Mouse (Mus musculus): Measurements from ENCODE around the gene Myo3b.

Gene Myo3b

DNA sequence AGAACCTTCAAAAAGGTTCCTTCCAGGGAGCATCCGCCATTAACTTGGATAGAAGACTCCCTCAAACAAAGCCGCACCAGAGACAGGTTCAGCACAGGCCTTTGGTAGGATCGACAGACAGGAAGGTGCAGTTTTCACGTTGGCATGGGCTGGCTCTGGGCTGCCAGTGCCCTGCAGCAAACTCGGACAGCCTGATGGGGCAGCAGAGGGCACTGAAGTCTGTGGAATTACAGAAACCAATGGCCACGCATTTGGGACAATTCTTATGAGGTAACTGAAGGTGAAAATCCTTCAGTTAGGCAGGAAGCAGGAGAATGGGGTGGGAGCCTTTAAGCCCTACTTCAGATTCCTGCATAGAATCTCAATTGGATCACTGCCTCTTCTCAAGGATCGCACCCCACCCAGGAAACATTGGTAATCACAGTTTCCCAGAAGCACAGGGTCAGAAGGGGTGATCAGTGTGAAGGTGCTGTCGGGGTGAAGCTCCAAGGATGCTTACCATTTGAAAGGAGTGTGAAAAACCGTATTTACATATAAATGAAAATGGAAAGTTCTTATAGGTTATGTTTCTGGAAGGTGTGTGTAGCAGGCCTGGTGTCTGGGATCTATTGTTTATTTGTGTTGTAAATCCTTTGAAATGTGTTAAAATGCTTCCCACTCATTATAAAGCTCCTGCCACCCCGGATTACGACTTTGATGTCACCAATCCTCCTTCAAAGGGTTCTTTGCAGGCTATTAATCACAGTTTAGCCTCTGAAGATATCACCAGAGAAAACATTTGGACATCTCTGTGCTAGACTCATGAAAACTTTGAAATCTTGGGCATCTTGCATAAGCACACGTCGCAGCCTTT is 239.7 kb downstream of the Myo3b start:
- DNase-seq (ENCODE audit: low spot score in 2 of 2): no peak

DNA sequence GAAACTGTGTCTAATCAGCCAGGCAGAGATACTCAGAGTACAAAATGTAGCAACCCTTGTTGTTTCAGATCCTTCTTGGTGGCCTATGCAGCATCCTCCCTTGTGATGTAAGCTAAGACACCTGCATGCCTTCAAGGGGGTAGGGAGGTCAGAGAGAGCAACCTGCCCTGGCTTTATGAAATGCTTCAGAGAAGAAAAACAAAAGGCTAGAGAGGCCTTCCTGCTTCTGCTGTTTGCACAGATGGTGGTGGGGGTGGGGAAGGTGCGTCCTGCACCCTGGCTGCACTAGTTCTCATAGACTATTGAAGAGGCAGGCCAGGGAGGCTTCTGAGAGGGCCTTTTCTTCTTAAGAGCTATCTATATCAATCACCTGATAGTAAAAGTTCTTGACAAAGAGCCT is 245.2 kb downstream of the Myo3b start:
- no peak for DNase-seq (ENCODE audit: low spot score in 2 of 2)

DNA sequence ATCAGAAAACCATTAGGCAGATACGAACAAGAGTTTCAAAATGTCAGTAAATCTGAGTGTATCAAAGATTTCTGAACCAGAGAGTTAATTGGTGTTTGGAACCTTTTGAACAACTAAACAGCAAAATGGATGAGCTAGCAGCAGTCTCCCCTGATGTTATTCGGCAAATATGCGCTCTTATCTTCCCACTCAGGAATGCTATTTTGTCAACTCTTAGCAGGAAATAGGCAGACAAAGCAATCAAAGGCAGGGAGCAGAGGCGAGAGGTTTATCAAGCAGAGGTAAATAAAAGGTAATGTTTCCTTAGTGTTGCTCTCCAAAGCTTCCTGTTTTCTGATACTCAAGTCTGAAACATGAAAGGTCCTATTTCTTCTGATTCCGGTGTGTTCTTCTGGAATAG is 252.1 kb downstream of the Myo3b start:
- DNase-seq (ENCODE audit: low spot score in 2 of 2): no peak

DNA sequence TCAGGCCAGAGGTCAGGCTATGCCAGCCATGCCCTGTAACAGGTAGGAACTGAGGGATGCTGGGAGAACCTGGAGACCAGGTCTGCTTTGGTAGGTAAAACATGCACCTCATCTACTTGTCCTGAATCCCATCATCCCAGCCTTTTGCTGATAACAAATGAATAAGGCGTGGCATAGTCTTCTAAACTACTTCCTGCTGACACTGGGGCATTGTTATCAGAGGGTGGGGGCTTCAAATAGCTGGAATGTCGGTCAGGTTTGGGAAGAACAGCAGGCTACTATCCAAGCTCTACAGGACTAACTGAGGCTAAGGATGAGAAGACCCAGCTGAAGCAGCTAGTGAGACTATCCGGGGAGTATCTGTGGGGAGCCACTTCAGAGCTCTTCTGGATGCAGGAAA is 253.8 kb downstream of the Myo3b start:
- DNase-seq (ENCODE audit: low spot score in 2 of 2): no peak

DNA sequence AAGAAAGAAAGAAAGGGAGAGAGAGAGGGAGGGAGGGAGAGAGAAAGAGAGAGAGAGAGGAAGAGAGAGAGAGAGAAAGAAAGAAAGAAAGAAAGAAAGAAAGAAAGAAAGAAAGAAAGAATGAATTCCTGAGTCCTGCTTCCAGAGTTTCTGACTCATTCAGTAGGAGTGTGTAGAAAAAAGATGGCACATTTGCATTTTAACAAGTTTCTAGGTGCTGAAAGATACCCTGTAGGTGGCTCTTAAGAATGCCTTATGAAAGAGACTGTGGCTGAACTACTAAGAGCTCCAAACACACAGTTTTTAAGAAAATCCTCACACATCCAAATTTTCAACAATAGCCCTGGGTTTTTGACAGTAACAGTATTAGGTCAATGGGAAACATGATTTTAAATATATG is 264.0 kb downstream of the Myo3b start:
- no peak for DNase-seq (ENCODE audit: low spot score in 2 of 2)

DNA sequence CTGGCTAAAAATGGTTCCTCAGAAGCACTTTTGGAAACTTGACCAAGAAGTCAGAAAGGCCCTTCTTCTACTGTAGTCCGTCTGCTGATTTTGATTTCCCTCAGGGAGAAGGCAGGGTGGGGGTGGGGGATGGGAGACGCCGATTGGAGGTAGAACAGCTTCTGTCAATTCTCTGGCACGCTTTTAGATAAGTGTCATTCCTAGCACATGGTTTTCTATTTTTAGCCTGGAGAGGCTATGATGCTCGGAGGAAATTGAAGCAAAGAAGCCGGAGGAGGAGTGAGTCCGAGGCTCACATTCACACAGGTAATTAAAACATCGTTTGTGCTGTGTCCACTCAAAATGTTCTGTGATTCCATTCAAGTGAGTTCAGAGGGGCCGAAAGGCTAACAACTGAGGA is 276.2 kb downstream of the Myo3b start:
- no peak for DNase-seq (ENCODE audit: low spot score in 2 of 2)

DNA sequence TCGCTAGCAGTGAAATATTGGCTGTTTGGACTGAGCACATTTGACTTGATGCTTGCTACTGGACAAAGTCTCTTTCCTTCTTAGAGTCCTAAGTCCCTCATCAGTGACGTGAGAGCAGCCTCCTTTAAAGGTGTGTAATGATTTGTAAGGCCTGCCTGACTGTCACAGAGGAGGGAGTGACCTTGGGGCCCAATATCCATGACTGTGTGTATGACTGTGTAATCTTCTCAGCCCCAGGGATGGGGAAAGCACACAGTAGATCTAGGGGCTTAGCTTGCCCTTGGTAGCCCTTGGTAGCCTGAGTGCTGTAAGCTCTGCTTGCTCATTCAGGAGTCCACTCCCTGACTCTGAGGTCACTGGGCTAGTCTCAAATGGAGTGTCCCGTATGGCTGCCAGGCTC is 276.8 kb downstream of the Myo3b start:
- DNase-seq (ENCODE audit: low spot score in 2 of 2): no peak

DNA sequence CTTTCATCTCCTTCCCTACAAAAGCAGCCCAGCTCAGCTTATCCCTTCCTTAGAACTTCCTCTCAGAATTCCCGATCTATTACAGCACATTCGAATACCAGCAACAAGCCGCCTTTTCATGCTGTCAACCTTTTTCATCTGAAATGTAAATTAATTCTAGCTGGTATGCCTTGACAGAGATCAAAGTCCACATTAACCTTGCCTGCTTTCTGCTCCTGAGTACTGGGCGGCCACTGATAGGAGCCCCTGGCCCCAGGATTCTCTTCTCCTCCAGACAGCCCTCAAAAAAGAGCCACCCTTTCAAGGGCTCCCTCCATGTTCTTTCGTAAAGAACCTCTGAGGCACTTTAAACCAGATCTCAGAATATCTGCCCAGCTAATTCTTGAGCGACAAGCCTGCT is 278.9 kb downstream of the Myo3b start:
- no peak for DNase-seq (ENCODE audit: low spot score in 2 of 2)

DNA sequence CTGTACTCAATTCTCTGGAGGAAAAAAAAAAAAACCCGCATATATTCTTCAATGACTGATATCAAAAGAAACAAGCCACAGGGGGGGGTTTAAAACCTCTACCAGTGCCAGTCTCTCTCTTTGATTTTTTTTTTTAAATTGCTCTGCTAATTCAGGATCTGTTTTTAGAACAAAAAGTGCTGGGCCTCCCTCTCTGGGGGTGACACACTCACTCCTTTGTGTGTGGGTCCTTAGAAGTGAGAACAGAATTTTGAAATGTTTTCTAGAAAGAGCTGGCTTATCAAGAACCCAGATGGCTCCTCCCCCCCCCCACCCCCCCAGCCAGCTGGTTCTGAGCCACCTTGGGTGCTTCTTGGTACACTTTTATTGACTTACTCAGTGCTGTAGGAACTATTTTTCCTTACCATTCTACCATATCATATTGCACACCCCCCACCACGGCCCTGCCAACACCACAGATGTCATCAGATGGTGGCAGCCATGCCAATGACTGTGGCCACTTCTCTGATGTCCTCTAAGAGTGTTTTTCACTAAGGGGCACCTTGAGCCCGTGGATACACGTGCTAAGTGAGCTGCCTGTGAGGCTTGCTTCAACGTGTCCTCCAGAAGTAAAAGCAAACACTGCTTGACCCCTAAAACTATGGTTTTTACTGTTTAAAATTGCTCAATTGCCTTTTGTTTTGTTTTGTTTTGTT is 280.1 kb downstream of the Myo3b start:
- DNase-seq (ENCODE audit: low spot score in 2 of 2): no peak

DNA sequence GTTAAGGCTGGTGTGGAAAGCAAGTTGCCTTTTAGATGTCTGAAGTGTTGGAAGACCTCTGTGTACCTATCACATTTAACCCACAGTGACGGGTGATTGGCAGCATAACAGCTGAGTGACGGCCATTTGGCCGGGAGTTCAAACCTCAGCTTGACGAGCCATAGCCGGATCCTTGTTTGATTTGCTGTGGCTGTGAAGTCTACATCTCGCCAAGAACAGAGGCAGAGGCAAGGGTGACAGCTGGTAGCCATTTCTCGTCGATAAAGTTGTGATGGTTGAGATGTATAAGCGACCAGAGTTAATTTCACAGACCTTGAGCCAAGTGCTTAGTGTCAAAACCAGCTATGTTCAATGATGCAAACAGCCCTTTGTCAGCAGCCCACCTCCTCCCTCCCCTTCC is 283.8 kb downstream of the Myo3b start:
- DNase-seq (ENCODE audit: low spot score in 2 of 2): no peak

DNA sequence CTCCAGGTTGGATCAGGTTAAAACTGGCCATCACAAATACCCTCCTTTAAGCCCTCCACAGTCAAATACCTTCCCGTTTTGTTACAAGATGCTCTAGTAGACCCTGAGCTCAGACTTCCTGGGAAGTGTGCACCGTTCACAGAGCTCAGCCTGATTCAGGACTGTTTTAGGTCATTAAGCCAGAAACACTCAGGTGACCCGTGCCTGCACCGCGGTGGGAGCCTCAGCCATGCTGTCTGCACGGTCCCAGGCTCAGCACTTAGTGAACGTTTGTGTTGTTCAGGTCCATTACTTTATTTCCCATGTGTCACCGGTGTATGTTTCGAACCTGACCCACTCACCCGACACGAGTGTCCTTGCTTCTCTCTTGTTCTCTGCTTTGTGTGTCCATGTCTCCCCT is 288.7 kb downstream of the Myo3b start:
- no peak for DNase-seq (ENCODE audit: low spot score in 2 of 2)

DNA sequence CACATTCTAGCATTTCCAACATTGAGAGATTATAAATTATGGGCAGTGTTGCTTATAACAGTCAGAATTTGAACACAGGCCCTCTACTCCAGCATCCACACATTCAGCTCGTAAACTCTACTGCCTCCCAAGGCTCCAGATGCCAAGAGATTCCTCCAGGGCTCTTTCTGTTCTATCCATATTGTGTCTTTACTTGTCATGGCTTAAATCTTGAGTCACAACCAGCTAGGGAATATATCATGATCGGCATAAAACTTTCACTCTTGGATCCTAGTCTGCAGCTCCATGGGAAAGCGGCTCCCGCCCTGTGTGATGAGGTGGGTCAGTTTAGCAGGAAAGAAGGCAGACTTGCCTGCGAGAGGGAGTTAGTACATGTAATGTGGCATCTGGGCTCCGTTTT is 294.0 kb downstream of the Myo3b start:
- DNase-seq (ENCODE audit: low spot score in 2 of 2): no peak

DNA sequence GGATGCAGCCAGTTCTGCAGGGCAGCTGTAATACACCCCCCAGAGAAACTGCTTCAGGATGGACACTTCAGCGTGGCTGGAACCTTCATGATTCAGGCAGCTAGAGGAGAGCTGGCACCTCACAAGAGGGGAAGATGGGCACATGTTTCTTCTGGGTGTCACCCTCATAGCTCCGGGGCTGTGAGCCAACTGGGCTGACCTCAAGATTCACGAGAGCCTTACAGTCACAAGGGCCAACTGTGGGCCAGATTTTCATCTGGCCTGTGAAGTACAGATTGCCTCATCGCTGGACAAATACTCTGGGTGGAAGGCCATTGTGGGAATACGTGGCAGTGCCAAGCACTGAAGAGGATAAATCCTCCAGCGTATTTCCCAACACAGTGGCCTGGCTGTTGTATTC is 294.6 kb downstream of the Myo3b start:
- DNase-seq (ENCODE audit: low spot score in 2 of 2): no peak

DNA sequence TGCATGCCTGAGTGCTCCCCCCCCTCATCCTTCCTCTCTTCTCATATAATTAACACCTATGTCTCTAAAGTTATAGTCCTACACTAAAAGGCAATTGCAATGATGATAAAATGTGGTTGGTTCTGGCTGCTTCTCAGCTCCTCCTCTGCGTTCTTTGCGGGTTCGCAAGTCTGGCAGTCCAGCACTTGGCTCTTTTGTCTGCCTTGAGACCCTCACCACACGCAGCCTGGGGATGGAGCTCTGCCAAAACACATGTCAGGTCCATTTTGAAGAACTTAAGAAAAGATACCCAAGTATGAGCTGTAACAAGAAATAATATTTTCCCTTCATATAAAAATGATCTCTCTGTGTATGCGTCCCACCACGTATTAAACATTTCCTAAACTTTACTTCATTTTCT is 297.6 kb downstream of the Myo3b start:
- DNase-seq (ENCODE audit: low spot score in 2 of 2): no peak

DNA sequence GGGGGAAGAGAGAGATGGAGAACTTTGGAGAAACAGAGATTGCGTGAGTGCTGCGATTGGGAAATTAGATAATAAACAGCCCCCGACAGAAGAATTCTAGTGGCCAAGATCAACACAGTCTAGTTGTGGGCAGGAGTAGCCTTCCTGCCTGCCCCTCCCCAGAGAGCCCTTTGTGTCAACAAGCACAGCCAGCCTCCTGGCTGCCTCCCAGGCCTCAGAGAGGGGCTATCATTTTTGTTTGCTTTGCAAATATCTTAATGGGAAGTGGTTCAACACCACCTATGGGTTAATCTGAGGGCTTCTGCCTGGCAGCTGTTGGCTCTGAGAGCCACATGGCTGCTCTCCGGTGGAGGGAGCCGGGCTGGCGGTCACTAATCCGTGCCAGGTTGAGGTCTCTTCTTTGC is 298.3 kb downstream of the Myo3b start:
- DNase-seq (ENCODE audit: low spot score in 2 of 2): no peak

DNA sequence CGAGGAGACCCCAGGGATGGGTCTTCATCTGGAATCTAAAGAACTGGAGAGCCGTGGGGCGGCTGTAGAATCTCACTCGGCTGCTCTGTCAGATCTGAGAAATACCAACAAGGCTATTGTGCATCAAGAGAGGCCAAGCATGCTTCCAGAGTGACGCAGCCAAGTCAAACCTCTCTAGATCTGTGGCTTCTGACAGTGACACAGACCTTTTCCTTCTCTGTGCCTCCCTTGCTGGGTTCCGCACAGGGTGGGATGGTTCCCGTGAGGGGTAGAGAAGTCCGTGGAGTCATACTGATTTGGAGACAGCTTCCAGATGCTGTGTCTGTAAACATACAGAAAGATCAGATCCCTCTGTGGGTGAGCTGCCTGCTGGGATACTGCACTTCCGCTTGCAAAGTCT is 298.9 kb downstream of the Myo3b start:
- no peak for DNase-seq (ENCODE audit: low spot score in 2 of 2)

DNA sequence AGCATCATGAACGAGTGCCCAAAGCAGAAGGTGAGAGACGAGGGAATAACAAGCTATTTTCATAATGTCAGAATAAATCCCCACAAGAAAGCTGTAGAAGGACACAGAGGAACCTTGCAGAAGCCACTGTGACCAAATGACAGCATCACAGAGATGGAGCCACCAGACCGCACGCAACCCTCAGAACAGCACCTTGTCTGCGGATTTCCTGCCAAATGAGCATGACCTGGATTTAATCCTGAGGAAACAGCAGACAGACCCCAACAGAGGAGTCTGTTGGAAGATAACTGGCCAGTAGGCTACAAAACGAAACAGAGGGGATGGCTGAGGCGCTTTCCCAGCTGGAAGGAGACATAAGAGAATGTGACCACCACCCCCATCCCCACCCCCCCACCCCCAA is 300.1 kb downstream of the Myo3b start:
- DNase-seq (ENCODE audit: low spot score in 2 of 2): no peak

DNA sequence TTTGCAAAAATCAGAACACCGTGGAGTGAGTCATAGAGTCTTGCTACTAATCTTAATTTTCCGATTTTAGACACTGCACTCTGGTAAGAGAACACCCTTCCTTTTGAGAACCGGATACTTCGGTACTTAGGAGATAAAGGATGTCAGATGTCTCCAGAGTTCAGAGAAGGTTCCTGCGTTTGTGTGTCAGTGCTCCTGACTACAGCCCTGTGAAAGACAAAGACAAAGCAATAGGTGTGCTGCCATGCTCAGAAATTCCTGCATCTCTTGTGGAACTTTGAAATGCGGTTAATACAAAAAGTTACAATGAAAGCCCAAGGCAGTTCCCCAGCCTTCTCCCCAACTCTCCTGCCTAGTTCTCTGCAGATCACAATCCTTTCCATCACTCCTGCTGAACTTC is 300.6 kb downstream of the Myo3b start:
- no peak for DNase-seq (ENCODE audit: low spot score in 2 of 2)

DNA sequence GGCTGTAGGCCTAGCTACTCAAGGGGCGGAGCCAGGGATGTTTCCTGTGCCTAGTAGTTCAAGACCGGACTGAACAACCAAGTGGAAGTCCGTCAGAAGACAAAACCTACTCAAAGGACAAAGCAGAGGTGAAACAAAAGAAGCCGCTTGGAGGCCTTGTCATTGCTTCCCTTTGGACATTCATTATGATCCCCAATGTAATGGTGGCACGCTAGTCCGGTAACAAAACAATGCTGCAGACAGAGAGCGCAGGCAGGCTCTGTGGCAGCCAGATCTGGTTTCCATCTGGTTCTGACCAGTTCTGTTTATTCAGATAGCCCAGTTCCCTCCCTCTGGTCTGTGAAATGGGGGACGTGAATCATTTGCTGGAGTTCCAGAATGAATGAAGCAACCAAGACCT is 301.3 kb downstream of the Myo3b start:
- no peak for DNase-seq (ENCODE audit: low spot score in 2 of 2)

DNA sequence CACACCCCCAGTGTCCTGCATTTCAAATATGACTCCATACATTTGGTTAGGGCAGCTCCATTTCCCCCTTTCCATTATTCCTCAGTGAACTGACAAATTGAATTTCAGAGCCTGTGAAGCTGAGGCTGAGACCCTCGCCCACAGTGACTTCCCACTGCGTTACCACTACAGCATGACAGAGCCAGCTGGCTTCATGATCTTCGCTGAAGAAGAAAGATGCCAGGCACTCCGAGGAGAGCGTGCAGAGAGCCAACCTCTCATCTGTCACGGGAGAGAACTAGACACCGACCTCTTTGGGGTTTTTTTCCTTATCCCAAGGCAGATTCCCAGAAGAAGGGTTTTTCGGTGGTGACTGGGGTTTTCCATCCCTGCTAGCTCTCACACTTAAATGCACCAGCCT is 306.2 kb downstream of the Myo3b start:
- DNase-seq (ENCODE audit: low spot score in 2 of 2): no peak

DNA sequence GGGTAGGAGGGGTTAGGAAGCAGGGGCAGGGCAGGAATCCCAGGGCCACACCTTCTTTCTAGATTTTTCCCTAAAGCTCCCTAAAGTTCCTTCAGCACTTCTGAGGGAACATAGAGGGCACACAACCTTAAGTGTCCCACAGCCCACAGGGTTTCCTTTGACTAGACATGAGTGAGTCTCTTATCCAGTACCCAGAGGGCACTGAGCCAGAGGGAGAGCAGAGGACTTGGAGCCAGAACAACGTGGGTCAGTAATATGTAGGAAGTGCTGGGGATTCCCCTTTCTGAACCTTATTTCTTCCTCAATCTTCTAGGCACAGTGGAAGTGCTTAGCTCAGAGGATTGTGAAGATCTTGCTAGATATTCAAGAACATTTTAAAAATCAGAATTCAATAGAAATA is 308.6 kb downstream of the Myo3b start:
- no peak for DNase-seq (ENCODE audit: low spot score in 2 of 2)

DNA sequence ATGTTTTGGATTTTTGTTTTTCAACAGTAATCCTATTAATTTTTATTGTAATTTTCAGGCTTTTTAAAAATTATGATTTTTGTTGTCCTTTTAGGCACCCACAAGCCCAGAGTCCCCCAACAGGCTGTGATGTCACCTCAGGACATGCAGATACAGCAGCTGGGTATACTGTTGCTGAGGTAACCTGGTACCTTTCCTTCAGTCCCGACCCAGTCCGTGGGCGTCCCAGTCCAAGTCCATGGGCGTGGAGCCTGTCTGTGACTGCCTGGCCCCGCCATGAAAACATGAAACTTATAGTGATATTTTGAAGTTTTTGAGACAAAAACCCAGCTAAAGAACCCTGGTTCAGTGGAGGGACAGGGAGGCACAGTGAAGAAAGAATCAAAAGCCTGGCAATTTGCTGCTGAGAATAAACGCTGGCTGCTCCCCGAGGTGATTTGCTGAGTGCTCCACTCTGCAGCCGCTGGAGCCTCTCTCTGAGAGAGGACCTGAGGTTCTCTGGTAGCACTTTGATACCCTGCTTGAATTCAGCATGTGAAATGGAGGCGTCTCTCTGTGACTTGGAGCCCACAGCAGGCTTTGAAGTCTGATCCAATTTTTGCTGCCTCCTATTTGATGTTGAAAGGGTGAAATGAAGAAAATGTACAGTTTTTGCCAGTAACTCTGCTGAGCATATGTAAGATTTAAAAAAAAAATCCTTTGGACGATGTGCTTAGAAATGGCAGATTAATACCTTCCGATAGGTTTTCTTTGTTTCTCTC is 310.0 kb downstream of the Myo3b start:
- no peak for DNase-seq (ENCODE audit: low spot score in 2 of 2)
